Mouse (Mus musculus) olfactory bulb, adult 2 months (tissue): ENCODE measurements around the gene Spp1.

Source experiments
- CTCF ChIP-seq: fragments of 200-500 bp; IDR thresholded peaks from 2 replicates; pipeline ENCODE4 v1.5.1; 2012; ENCODE audit warnings: low read depth, mild to moderate bottlenecking, low read length, moderate library complexity; ENCODE audit not compliant: insufficient read depth
- POLR2A ChIP-seq: fragments of 200-500 bp; IDR thresholded peaks from 2 replicates; pipeline ENCODE4 v1.6.1; 2012; ENCODE audit warnings: mild to moderate bottlenecking, low read depth, low read length, moderate library complexity; ENCODE audit not compliant: insufficient read depth

DNA sequence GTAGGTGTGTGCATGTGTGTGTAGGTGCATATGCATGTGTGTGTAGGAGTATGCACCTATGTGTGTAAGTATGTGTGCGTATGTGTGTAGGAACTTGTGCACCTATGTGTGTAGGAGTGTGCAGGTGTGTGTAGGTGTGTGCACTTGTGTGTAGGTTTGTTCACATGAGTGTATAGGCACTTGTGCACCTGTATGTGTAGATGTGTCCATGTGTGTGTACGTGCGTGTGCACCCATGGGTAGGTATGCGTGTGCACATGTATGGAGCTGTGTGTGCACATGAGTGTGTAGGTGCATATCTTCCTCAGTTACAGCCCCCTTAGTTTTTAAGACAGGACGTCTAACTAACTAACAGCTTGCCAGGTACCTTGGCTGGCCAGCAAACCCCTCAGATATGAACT, 33.7 kb downstream of the Spp1 start:
- TF ChIP-seq CTCF (no peak), POLR2A (no peak)
